Mouse (Mus musculus) heart, embryonic 14.5 days (tissue): ENCODE data around the gene Rpa1. TPM values are rescaled to one million over a fixed set of nuclear protein-coding genes. Genes with fewer than 3 reads are reported as not detected.
"Not testable (repeated sequence)": the region's sequence is repeated elsewhere in the genome, so short reads cannot be mapped to it uniquely, and the experiment has no call there.

Experiments used
- ATAC-seq: fragments of 200-750 bp; cut with Nextera tagmentation; 2 replicates; pipeline ENCODE4 v1.8.0; 2017; ENCODE audit warnings: low read depth, moderate TSS enrichment; ENCODE audit not compliant: insufficient number of reproducible peaks, insufficient read depth, low FRiP score
- H3K27ac ChIP-seq, 2 experiments: fragments of 200-500 bp in 1 of 2; fragments of 300-500 bp in 1 of 2; sonication (generic) in 1 of 2; replicated peaks in 1 of 2; 2 replicates each; pipeline ENCODE4 v1.5.1; 2012 to 2014; ENCODE audit warnings: low read depth in 2 of 2, low read length in 2 of 2, control low read depth in 1 of 2, mild to moderate bottlenecking in 1 of 2, mixed read lengths in 1 of 2; ENCODE audit not compliant: control insufficient read depth in 1 of 2, insufficient read depth in 1 of 2
- H3K27me3 ChIP-seq: fragments of 300-500 bp; sonication (generic); 2 replicates; pipeline ENCODE4 v1.6.1; 2014; ENCODE audit warnings: mild to moderate bottlenecking, low read length, control low read depth; ENCODE audit not compliant: control insufficient read depth, insufficient read depth
- H3K36me3 ChIP-seq: fragments of 300-500 bp; sonication (generic); 2 replicates; pipeline ENCODE4 v1.6.1; 2014; ENCODE audit warnings: mild to moderate bottlenecking, control low read depth, low read length, mixed read lengths; ENCODE audit not compliant: control insufficient read depth, insufficient read depth
- H3K4me1 ChIP-seq, 2 experiments: fragments of 200-500 bp in 1 of 2; fragments of 300-500 bp in 1 of 2; sonication (generic) in 1 of 2; 2 replicates each; pipeline ENCODE4 v1.6.1; 2012 to 2014; ENCODE audit warnings: low read length in 2 of 2, control low read depth in 1 of 2, mixed read lengths in 1 of 2; ENCODE audit not compliant: control insufficient read depth in 2 of 2, insufficient read depth in 2 of 2
- H3K4me2 ChIP-seq: fragments of 300-500 bp; sonication (generic); 2 replicates; pipeline ENCODE4 v1.6.1; 2014; ENCODE audit warnings: mild to moderate bottlenecking, low read length
- H3K4me3 ChIP-seq, 2 experiments: fragments of 200-500 bp in 1 of 2; fragments of 300-500 bp in 1 of 2; sonication (generic) in 1 of 2; 2 replicates each; pipeline ENCODE4 v1.5.1; 2012 to 2014; ENCODE audit warnings: low read length in 2 of 2, mild to moderate bottlenecking in 2 of 2, control low read depth in 1 of 2, low read depth in 1 of 2, moderate library complexity in 1 of 2; ENCODE audit not compliant: control insufficient read depth in 1 of 2, insufficient read depth in 1 of 2
- H3K9ac ChIP-seq: fragments of 300-500 bp; sonication (generic); 2 replicates; pipeline ENCODE4 v1.6.1; 2014; ENCODE audit warnings: mild to moderate bottlenecking, low read length
- H3K9me3 ChIP-seq: fragments of 300-500 bp; sonication (generic); 2 replicates; pipeline ENCODE4 v1.6.1; 2016; ENCODE audit warnings: low read length, control low read depth; ENCODE audit not compliant: control insufficient read depth
- WGBS: fragments of 180-500 bp; shearing (Covaris S2); extraction: QIAGEN DNeasy Blood & Tissue Kit; methylation state at CpG from one replicate; pipeline ENCODE4 v1.1.7; 2014; 5-methylcytosine and 5-hydroxymethylcytosine counted together
- polyA plus RNA-seq: library from polyadenylated mRNA; unstranded; fragments of >200 nt; fragmentation: Nextera tagmentation; extraction: Ambion mirVana; gene quantifications from 2 replicates; pipeline ENCODE4 v1.2.1, GENCODE M21; 2014

Rpa1 gene
- polyA plus RNA-seq, 1 experiment from 2014 or later: 82.8 TPM

DNA sequence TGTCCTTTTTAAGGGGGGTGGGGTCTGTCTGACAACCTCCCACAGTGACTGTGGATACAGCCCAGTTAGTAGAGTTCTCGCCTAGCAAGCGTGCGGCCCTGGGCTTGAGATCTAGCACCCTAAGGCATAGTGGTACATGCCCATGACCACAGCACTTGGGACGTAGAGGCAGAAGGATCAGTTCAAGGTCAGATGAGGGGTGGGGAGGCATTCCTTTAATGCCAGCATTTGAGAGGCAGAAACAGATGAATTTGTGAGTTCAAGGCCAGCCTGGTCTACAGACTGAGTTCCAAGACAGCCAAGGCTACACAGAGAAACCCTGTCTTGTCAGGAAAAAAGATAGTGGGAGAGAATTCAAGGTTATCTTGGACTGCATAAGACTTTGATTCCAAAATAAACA lies 61.3 kb downstream of the Rpa1 start:
- no peak for ATAC-seq
- Histone ChIP-seq H3K27ac (peak overlapping the region; percentile 33 to 87; a peak in 1 of 4 replicates), H3K4me3 (no peak overlapping the region), H3K27me3 (0 out of 2 replicates have a peak, but pooled peaks cover 4% of the 10 kb centered on the region), H3K36me3 (no peaks in the 10 kb centered on the region), H3K4me1 (peaks cover 38 to 58% of the 10 kb centered on the region in 2 experiments), H3K9ac (no peak overlapping the region), H3K4me2 (no peak overlapping the region), H3K9me3 (no peaks in the 10 kb centered on the region)
- 87% methylated on average over 4 of the region's 4 CpGs for WGBS

DNA sequence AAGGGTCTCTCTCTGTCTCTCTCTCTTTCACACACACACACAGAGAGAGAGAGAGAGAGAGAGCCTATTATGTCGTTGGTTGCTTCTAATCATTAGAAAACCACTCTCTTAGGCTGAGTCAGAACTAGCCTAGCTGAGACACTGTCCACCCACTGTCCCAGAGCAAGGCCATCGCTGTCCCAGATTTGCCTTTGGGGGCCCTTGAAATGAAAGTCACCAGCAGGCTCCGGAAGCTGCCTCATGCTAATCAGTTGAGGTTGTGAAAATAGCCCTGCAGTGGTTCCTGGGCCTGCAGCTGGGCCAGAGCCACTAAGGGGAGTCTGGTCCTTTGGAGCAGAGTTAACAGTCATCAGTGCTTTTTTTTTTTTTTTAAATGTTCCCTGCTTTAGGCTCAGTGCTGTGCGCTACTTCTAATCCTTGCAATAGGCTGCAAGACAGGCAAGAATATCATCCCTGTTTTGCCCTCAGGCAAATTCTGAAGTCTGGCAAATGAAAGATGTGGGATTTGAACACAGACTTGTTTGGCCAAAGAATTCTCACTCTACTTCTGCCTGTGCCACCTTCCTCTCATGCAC lies 62.1 kb downstream of the Rpa1 start:
- H3K27me3 ChIP-seq: 0 out of 2 replicates have a peak, but pooled peaks cover 4% of the 10 kb centered on the region
- WGBS: 29% methylated on average over 4 of the region's 4 CpGs
- no peak overlapping the region for H3K9ac ChIP-seq
- no peak overlapping the region for H3K4me3 ChIP-seq
- H3K4me2 ChIP-seq: no peak overlapping the region
- H3K9me3 ChIP-seq: no peaks in the 10 kb centered on the region
- peak overlapping the region; percentile 57 to 87 for H3K27ac ChIP-seq
- H3K36me3 ChIP-seq: no peaks in the 10 kb centered on the region
- H3K4me1 ChIP-seq: peaks cover 39 to 58% of the 10 kb centered on the region in 2 experiments
- no peak for ATAC-seq

DNA sequence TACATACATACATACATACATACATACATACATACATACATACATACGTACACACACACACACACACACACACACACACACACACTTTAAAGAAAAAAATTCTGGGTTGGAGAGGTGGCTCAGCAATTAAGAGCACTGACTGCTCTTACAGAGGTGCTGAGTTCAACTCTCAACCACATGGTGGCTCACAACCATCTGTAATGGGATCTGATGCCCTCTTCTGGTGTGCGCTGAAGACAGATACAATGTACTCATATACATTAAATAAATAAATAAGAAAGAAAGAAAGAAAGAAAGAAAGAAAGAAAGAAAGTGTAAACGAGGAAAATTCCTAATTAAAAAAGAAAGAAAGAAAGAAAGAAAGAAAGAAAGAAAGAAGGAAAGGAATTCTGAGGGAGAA lies 64.3 kb downstream of the Rpa1 start:
- peaks cover 50 to 64% of the 10 kb centered on the region in 2 experiments for H3K4me1 ChIP-seq
- not testable (repeated sequence) for H3K36me3 ChIP-seq, H3K4me3 ChIP-seq, H3K9me3 ChIP-seq, H3K9ac ChIP-seq, H3K27me3 ChIP-seq, ATAC-seq, H3K27ac ChIP-seq, H3K4me2 ChIP-seq
- 71% methylated on average over 3 of the region's 3 CpGs for WGBS

DNA sequence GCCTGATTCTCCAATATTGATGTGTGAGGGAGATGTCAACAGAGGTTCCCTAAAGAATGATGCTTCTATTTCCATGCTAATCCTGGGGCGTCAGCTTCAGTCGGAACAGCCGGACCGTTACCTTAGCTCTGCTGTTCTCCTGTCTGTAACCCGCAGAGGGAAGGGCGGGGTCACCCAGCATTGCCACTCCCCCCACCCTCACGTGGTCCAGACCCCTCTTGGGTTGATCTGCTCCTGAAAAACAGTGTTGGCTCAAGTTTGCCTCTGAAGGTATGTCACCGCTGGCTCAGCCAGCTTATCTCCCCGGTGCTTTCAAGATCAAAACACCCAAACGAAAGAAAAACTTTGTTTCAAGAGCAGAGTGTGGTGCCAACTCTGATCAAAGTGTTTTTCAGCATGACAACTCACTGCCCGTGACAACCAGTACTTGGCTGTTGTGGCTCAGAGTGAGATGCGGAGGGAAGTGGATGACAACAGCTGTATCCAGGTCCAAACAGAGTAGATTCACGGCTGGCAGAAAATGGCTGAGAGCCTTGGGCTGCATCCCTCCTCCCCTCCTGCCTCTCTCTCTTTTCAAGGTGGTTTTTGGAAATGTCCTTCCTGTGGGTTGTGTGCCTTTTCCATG lies 65.5 kb downstream of the Rpa1 start:
- no peak overlapping the region; a peak in 1 of 4 replicates for H3K4me3 ChIP-seq
- ATAC-seq: no peak

DNA sequence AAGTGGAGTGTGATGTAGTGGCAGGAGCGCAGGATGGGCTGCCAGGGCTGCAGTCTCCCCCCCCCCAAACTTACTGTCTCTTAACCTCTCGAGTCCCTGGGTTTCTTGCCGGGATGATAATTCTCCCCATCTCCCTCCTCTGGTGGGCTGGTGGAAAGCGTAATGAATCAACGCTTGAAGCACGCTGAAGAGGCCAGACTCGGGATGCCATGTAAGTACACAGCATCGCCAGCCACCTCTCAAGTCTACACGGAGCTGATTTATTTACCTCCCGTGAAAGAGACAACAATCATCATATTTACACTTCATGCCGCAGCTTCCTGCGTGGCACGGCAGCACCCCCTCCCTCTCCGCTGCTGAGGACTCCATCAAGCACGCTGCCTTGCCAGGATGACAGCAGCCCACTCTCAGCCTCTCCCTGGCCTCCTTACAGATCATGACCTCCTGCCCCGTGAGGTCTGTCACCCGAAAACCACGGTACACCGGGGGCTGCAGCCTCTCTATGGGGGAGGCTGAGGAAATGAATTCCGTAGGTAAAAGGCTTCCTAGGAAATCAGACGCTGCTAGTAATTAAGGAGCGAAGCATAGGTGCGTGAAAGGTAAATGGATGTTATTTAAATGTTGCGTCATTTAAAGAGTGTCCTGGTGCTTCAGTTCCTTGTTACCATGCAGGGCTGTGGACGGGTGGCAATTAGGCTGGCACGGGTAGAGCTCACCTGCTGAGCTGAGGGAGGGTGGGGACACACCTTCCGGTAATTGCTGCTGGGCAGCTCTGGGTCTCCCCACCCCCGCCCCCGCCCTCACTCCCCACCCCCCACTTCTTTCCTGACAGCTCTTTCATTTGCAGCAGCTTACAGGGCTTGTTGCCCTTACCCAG lies 66.5 kb downstream of the Rpa1 start:
- ATAC-seq: no peak
- peak overlapping the region; percentile 51 for H3K4me2 ChIP-seq
- no peak overlapping the region for H3K27ac ChIP-seq
- 16% methylated on average over 29 of the region's 29 CpGs for WGBS
- H3K9ac ChIP-seq: peak overlapping the region; percentile 36
- H3K9me3 ChIP-seq: no peaks in the 10 kb centered on the region
- 0 out of 2 replicates have a peak, but pooled peaks cover 4% of the 10 kb centered on the region for H3K27me3 ChIP-seq
- no peak overlapping the region for H3K4me3 ChIP-seq
- no peaks in the 10 kb centered on the region for H3K36me3 ChIP-seq
- H3K4me1 ChIP-seq: peaks cover 39 to 50% of the 10 kb centered on the region in 2 experiments

More for the DNA sequence above, 65.5 kb downstream of the Rpa1 start:
- WGBS: 6% methylated on average over 13 of the region's 13 CpGs
- peaks cover 42 to 54% of the 10 kb centered on the region in 2 experiments for H3K4me1 ChIP-seq
- H3K27me3 ChIP-seq: 0 out of 2 replicates have a peak, but pooled peaks cover 4% of the 10 kb centered on the region
- H3K9ac ChIP-seq: peak overlapping the region; percentile 36
- H3K36me3 ChIP-seq: no peaks in the 10 kb centered on the region
- no peaks in the 10 kb centered on the region for H3K9me3 ChIP-seq
- no peak overlapping the region; a peak in 1 of 4 replicates for H3K27ac ChIP-seq
- peak overlapping the region; percentile 51 for H3K4me2 ChIP-seq

DNA sequence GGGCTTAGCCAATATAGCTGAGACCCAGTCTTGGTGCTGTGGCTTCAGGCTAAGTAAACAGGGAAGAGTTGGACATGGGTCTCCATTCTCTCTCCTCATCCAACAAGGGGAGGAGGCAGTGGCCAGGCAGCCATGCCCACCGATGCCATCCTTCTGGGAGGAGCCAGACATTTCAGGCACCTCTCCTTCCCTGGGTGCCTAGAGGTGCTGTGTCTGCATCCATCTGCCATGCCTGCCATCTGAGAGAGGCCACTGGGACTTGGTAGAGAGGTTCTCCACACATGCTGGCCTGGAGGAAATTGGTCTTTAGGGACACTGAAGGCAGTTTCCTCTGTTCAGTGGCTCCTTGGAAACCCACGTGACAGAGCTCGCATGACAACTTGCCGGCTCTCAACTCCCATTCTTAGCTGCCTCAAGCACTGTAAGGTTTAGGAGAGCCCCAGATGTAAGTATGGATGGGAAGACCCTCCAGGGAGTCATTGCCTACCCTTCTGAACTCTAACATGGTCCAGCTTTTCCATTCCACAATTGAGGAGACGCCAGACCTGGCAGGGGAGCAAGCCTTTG lies 67.6 kb downstream of the Rpa1 start:
- Histone ChIP-seq H3K27me3 (0 out of 2 replicates have a peak, but pooled peaks cover 4% of the 10 kb centered on the region), H3K4me1 (peaks cover 37 to 46% of the 10 kb centered on the region in 2 experiments), H3K4me3 (no peak overlapping the region), H3K4me2 (no peak overlapping the region), H3K9ac (no peak overlapping the region), H3K27ac (no peak overlapping the region), H3K9me3 (no peaks in the 10 kb centered on the region), H3K36me3 (no peaks in the 10 kb centered on the region)
- 66% methylated on average over 5 of the region's 5 CpGs for WGBS
- ATAC-seq: no peak

DNA sequence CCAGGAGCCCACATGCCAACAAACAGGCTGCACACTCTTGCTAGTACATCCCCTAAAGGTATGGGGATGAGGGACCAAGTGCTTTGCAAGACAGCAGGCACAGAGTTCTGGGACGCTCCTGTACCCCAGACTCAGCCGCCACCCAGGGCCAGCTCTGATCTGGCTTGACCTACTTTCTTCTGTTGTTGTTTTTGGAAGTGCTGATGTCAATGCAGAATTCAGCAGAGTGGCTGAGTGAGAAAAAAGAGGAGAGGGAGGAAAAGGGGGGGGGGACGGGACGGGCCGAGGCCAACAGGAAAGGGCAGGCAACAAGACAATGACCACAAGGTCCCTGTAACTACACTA lies 68.1 kb downstream of the Rpa1 start:
- Histone ChIP-seq H3K9me3 (no peaks in the 10 kb centered on the region), H3K4me3 (no peak overlapping the region), H3K27me3 (0 out of 2 replicates have a peak, but pooled peaks cover 4% of the 10 kb centered on the region), H3K36me3 (no peaks in the 10 kb centered on the region), H3K4me1 (peaks cover 41 to 51% of the 10 kb centered on the region in 2 experiments), H3K4me2 (peak overlapping the region; percentile 62; the same call in 1 of the 2 replicates), H3K9ac (peak overlapping the region; percentile 59; the same call in 1 of the 2 replicates), H3K27ac (peak overlapping the region; percentile 63 to 66; a peak in 3 of 4 replicates)
- no peak for ATAC-seq
- 63% methylated on average over 5 of the region's 5 CpGs for whole genome bisulfite sequencing
